Mouse (Mus musculus) cerebellum, postnatal 10 days (tissue): ENCODE measurements around the gene Ppp2r5e.

Experiments used
- DNase-seq, 2 experiments: peaks; one replicate each; pipeline ENCODE4 v3.0.0; 2021; ENCODE audit warnings: mixed read lengths in 2 of 2

The Ppp2r5e gene

DNA sequence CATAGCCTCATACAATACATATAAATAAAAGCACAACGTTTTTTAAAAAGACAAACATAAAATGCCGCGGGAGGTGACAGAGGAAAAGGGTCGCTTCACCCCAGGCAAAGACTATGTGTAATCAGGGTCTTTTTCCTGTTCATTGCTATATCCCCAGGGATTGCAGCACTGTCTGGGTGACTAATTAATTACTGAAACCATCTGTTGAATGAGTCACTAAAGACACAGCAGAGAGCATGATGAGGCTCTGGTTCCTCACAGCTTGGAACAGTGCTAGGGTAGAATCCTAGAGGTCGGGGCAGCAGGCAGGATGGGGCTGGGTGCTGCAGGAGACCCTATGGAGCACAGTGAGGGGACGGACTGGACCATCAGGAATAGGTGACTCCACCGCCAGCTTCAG lies 170.2 kb downstream of the Ppp2r5e start:
- DNase-seq = no peak

- DNase-seq = no peak
Observed at GRCm38 (mm10) chr12:75424817-75425216, 171.2 kb downstream of the Ppp2r5e start.

DNA sequence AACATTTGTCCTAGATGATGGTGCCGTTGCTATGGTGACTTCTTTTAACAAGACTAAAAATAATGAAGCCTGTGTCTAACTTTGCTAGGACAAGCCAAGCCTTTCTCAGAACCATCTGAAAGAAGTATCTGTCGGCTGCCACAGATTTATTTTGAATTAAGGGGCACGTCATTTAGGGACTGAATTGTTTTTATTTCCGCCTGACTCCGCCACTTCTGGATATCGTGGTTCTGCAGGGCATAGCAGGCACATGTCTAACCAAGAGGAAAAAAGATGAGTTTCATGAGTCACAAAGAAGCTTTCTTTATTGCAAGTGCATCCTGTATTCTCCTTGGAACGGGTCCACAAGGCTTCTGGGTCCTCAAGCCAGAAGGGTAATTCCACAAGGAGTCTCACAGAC lies 171.7 kb downstream of the Ppp2r5e start:
- peak; percentile 17 to 18 for DNase-seq

GRCm38 (mm10) chr12:75416681-75417080 lies 179.4 kb downstream of the Ppp2r5e start, which contains the start of gene Gphb5:
Gene Gphb5 (minus strand): TSS chr12:75416781.
- DNase-seq = no peak

DNA sequence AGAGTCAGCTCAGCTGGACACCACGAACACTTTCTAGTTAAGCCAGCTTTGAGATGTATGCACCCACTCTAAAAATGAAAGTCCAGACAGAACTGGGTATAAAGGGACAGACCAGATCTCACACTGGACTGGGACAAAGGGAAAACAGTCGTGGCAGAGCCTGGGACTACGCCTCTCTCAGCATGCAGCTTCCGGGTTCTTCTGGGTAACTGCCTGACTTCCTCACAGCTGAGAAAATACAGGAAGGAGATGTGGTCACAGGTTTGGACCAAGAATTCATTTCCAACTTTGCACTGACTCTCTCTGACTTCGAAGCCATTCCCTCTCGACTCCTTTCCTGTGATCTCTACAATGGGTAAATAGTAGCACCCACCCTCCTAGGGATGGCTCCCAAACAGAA lies 181.1 kb downstream of the Ppp2r5e start:
- no peak for DNase-seq

- DNase-seq = no peak
Observed at GRCm38 (mm10) chr12:75412964-75413363, 183.1 kb downstream of the Ppp2r5e start.
